Mouse (Mus musculus) E14TG2a.4 (cell line): ENCODE data around the gene Ykt6.
A peak's percentile ranks its signal among the peaks of the same experiment; 100 is the strongest.

ENCODE experiments used
- H3K27me3 ChIP-seq: 2 replicates; pipeline ENCODE4 v1.6.1; 2014; ENCODE audit warnings: low read length, control low read depth; ENCODE audit not compliant: insufficient read depth
- H3K36me3 ChIP-seq: 2 replicates; pipeline ENCODE4 v1.6.1; 2014; ENCODE audit warnings: low read length, control low read depth; ENCODE audit not compliant: insufficient read depth
- H3K4me1 ChIP-seq: replicated peaks from 2 replicates; pipeline ENCODE4 v1.6.1; 2014; ENCODE audit warnings: low read depth, low read length, control low read depth
- H3K4me3 ChIP-seq: replicated peaks from 2 replicates; pipeline ENCODE4 v1.5.1; 2014; ENCODE audit warnings: mild to moderate bottlenecking, low read length
- H3K9me3 ChIP-seq: 2 replicates; pipeline ENCODE4 v1.6.1; 2014; ENCODE audit warnings: low read length, control low read depth
- CTCF ChIP-seq: conservative IDR thresholded peaks from 2 replicates; pipeline ENCODE4 v1.5.1; 2014; ENCODE audit warnings: low read length
- NANOG ChIP-seq: IDR thresholded peaks from 2 replicates; pipeline ENCODE4 v1.6.1; 2014; ENCODE audit warnings: borderline replicate concordance, low read length, mixed read lengths
- POU5F1 ChIP-seq: IDR thresholded peaks from 2 replicates; pipeline ENCODE4 v1.6.1; 2014; ENCODE audit warnings: low read length, borderline replicate concordance

Gene Ykt6

DNA sequence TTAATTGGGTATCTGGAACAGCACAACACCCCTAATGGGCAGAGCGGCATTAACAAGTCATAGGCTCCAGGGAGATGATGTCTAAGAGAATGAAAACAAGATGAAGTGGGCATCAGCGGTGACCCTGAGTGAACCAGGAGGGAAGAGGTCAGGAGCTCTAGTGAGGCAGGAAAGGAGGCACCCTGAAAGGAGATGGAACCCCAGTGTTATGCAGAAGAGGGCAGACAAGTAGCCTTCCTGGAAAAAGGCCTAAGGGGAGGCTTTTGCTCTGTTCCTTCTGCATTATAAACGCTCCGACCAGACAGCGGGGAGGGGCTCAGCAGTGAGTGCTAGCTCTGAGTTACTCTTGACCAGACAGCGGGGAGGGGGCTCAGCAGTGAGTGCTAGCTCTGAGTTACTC lies 12.5 kb upstream of the Ykt6 start:
- Histone ChIP-seq H3K9me3 (peaks cover 36% of the 10 kb centered on the region), H3K4me1 (peaks cover 70% of the 10 kb centered on the region), H3K36me3 (no peaks in the 10 kb centered on the region), H3K4me3 (peak overlapping the region; percentile 24), H3K27me3 (no peaks in the 10 kb centered on the region)
- TF ChIP-seq CTCF: no peak
- TF ChIP-seq POU5F1: peak; percentile 60; the same call in 1 of the 2 replicates
- TF ChIP-seq NANOG: no peak

DNA sequence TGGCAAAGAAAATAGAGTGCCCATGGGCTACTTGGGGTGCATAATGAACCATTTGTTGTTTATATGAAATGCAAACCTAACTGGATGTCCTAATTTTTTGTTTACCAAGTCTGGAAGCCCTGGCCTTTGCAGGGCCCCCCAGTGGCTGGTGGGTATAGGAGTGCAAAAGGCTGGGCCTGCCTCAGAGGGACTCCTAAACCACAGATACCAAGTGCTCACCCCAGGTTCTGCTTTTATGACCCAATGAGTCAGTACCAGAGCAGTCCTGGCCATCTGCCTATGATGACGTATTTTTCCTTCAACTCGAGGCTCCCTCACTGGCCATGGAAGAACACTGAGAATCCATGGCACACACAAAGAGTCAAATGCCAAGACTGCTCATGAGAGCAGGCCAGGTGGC lies 10.4 kb upstream of the Ykt6 start:
- peaks cover 21% of the 10 kb centered on the region for H3K9me3 ChIP-seq
- no peaks in the 10 kb centered on the region for H3K36me3 ChIP-seq
- H3K4me1 ChIP-seq: peaks cover 83% of the 10 kb centered on the region
- H3K27me3 ChIP-seq: no peaks in the 10 kb centered on the region
- TF ChIP-seq NANOG: no peak
- TF ChIP-seq CTCF: no peak
- TF ChIP-seq POU5F1: no peak
- H3K4me3 ChIP-seq: no peak overlapping the region

DNA sequence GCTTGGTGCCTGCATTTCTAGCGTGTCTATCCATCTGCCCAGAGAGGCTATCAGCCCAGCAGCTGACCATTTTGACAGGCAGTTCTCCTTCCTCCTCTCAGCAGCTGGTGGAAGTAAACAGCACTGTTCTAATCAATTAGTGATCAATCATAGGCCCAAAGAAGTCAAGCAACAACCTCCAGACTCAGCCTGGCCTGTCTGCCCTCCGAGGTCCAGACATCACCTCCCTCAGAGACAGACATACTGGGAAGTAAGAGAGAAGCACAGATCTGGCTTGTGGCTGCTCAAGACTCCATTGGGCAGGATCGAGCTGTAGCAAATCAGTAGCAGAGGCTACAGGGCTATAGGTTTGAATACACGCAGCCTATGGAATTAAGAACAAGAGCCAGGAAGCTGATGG lies 7.7 kb upstream of the Ykt6 start:
- Histone ChIP-seq H3K36me3 (no peaks in the 10 kb centered on the region), H3K4me1 (peaks cover 62% of the 10 kb centered on the region), H3K27me3 (no peaks in the 10 kb centered on the region), H3K9me3 (peaks cover 21% of the 10 kb centered on the region), H3K4me3 (no peak overlapping the region)
- TF ChIP-seq POU5F1 (no peak), CTCF (no peak), NANOG (no peak)

DNA sequence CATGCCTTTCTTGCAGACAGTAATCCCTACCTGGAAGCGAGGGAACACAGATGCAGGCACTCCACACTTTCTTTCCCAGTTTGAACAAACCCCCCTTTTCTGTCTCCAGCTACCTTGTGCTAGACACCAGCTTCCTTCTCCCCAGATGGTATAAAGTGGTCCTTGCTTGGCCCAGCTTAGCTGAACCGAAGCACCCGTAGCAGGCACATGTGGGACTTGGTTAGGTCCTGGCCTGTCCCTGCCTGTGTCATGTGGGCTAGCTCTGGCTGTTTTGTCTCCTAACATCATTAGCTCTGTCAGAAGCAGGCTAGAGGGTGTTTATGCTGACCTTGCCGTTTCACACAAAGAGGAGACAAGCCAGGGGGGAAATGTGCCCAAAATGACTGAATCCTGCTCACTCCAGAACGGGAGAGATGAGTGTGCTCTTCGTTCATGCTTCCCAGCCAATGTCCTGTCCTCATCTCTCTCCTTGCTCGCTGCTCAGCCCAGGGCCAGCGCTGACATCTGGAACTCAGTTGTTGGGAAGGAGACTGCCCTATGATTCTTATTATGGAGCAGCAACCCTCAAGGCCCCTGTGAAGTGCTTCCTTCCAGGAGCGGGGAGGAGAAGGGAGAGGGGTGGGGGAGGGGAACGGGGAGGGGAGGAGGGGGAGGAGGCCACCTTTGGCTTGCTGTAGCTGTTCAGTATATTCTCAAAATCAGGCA lies 6.8 kb upstream of the Ykt6 start:
- peaks cover 15% of the 10 kb centered on the region for H3K9me3 ChIP-seq
- no peaks in the 10 kb centered on the region for H3K36me3 ChIP-seq
- TF ChIP-seq CTCF (no peak), POU5F1 (no peak), NANOG (no peak)
- no peaks in the 10 kb centered on the region for H3K27me3 ChIP-seq
- peak overlapping the region; percentile 37; the same call in 1 of the 2 replicates for H3K4me3 ChIP-seq
- peaks cover 53% of the 10 kb centered on the region for H3K4me1 ChIP-seq

DNA sequence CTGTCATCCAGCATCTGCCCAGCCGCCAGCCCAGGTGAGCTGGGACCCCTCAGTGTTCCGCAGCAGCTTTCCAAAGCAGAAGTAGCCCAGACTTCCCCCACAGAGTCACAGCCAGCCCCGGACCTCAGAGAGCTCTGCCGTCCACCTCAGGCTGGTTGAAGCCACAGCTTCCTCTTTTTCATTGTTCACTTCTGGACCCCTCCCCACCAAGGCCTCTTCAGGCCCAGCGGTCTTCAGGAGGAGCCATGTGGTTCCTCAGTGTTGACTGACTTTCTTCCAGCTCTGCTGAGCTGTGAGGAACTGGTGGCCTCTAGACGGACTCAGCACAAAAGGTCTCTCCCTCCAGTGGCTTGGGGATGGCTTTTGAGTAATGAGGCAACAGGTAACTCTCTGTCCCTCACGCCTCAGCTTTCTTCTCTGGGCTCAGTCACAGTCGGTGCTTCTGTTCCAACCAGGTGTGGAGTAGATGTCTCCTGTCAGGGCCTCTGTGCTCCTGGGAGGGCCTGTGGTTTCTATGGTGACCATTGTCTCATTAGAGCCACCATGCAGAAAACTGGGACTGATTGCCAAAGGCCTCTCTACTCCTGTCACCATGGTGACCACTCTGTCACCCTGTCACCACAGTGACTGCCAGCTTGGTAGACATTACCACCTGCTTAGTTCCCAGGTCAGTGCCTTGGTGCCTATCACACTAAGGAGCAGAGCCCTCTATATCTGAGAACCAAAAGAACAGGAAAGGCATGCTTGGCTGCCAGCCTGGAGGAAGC lies 5.7 kb upstream of the Ykt6 start, which contains the start of gene Gck:
Gck (minus strand) TSS at position 496 of the 767 bp plus-strand sequence.
- H3K9me3 ChIP-seq: peaks cover 6% of the 10 kb centered on the region
- no peak for TF ChIP-seq CTCF
- TF ChIP-seq POU5F1: no peak
- no peak for TF ChIP-seq NANOG
- peaks cover 51% of the 10 kb centered on the region for H3K4me1 ChIP-seq
- no peaks in the 10 kb centered on the region for H3K27me3 ChIP-seq
- H3K36me3 ChIP-seq: no peaks in the 10 kb centered on the region
- no peak within 1 kb of the TSS for H3K4me3 ChIP-seq

DNA sequence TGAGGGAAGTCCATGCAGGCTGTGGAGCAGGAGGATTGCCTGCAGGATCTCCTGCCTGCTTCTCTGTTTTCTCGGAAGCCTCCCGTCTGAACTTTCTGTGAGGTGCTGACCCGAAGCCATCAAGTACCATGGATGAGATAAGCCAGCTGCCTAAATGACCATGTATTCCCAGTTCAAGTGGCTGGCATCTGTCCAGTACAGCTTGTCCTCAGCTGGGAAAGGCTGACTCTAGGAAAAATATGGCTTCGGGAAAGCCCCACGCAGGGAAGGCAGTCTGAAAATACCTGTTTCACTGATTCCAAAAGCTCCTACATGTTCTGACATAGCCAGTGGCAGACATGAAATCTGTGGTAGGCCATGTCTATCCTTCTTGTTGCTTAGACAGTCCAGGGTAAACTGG lies 3.0 kb upstream of the Ykt6 start:
- H3K36me3 ChIP-seq: no peaks in the 10 kb centered on the region; the same call in 1 of the 2 replicates
- no peak overlapping the region for H3K4me3 ChIP-seq
- H3K4me1 ChIP-seq: peaks cover 52% of the 10 kb centered on the region
- no peak for TF ChIP-seq POU5F1
- no peaks in the 10 kb centered on the region for H3K9me3 ChIP-seq
- H3K27me3 ChIP-seq: no peaks in the 10 kb centered on the region

DNA sequence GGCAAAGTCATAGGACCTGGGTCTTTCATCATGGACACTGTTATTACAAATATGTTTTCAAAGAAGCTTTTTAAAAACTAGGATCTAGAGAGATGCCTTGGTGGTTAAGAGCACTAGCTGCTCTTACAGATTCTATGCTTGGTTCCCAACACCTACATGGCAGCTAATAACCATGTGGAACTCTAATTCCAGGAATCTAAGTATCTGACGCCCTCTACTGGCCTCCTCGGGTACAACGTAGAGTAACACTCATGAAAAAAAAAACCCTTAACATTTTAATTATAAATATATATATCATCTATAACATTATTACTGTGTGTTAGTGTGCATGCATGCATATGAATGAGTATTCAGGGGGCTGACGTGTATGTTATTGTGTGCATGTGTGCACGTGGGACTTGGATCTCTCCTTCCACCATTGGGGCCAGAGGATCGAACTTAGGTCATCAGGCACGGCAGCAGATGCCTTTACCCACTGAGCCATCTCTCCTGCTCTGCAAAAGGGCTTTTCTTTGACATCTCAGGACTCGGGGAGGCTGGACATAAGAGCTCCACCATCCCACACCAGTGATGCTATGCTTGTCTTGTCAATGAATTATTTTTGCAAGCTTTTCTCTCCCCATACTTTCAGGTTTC lies 2.2 kb upstream of the Ykt6 start:
- no peaks in the 10 kb centered on the region; the same call in 1 of the 2 replicates for H3K36me3 ChIP-seq
- H3K9me3 ChIP-seq: no peaks in the 10 kb centered on the region
- peaks cover 47% of the 10 kb centered on the region for H3K4me1 ChIP-seq
- TF ChIP-seq POU5F1 (no peak), CTCF (peak; percentile 64), NANOG (no peak)
- H3K4me3 ChIP-seq: no peak overlapping the region
- H3K27me3 ChIP-seq: no peaks in the 10 kb centered on the region

DNA sequence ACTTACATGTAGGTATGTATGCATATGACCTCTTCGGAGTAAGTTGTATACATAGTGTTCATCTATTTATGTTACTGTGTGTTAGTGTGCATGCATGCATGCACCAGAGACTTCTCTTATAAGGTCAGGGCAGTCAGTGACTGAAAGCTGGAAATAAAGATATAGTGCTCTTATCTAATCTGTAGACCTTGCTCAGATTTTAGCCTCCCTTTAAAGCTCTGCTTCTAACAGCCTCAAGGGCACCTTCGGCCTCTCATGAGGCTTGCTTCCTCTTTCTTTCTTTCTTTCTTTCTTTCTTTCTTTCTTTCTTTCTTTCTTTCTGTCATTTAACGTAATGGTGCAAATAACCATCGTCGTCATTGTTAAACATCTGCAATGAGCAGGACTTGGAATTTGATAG lies 1.1 kb upstream of the Ykt6 start:
- H3K27me3 ChIP-seq: no peaks in the 10 kb centered on the region
- TF ChIP-seq CTCF (no peak), POU5F1 (no peak), NANOG (no peak)
- H3K9me3 ChIP-seq: no peaks in the 10 kb centered on the region
- peaks cover 7% of the 10 kb centered on the region for H3K36me3 ChIP-seq
- H3K4me3 ChIP-seq: no peak overlapping the region
- H3K4me1 ChIP-seq: peaks cover 36% of the 10 kb centered on the region
